ENCODE assay signal across 9 mouse cellular contexts in genomic region chr16:57122682-57123445, GRCm38 (mm10). TPM values are rescaled to one million over a fixed set of nuclear protein-coding genes. Genes with fewer than 3 reads are reported as not detected.
DNase-seq lines count a peak whose midpoint lies in the region; ATAC-seq lines count a peak whose summit lies in the region.
"Had no signal": no experiment of that assay in that cellular context is flagged by ENCODE, and none has a peak within 500 bp of the region (broad histone marks: within the 10 kb centered on the region; RNA-seq: fewer than 3 reads in every experiment).

No protein-coding gene starts in this region.

- DNase-seq in heart, adult 8-10 months (ENCODE audit: low spot score), result no peak
- DNase-seq in Muller cell, postnatal 12 days (ENCODE audit: inconsistent ontology term), result peak; percentile 27
- DNase-seq in midbrain, embryonic 11.5 days (ENCODE audit: low spot score, missing footprints), result no peak
- no peak for DNase-seq in embryo, embryonic 11 days
- DNase-seq in lung, postnatal 25 days (ENCODE audit: low spot score), result no peak
- no peak for DNase-seq in retina, postnatal 1 day

- no peaks in the 10 kb centered on the region for H3K9me3 ChIP-seq in heart, embryonic 16.5 days (replicated peaks; ENCODE audit: control insufficient read depth, low read length)
- no peaks in the 10 kb centered on the region for H3K9me3 ChIP-seq in hindbrain, embryonic 13.5 days
- H3K9me3 ChIP-seq in midbrain, embryonic 11.5 days (ENCODE audit: control insufficient read depth, low read length), result no peaks in the 10 kb centered on the region

- WGBS in heart, embryonic 16.5 days, result 36% methylated on average over 6 of the region's 6 CpGs
- WGBS in hindbrain, embryonic 13.5 days, result 64% methylated on average over 6 of the region's 6 CpGs
- WGBS in midbrain, embryonic 11.5 days, result 66% methylated on average over 6 of the region's 6 CpGs

- H3K27ac ChIP-seq in heart, embryonic 16.5 days (ENCODE audit: low read length), result no peak overlapping the region
- no peak overlapping the region for H3K27ac ChIP-seq in hindbrain, embryonic 13.5 days
- no peak overlapping the region for H3K27ac ChIP-seq in midbrain, embryonic 11.5 days (ENCODE audit: low read depth, low read length)

- H3K36me3 ChIP-seq in heart, embryonic 16.5 days (ENCODE audit: control insufficient read depth, insufficient read depth), result no peaks in the 10 kb centered on the region
- H3K36me3 ChIP-seq in hindbrain, embryonic 13.5 days, result no peaks in the 10 kb centered on the region
- H3K36me3 ChIP-seq in midbrain, embryonic 11.5 days (ENCODE audit: control insufficient read depth, insufficient read depth, low read length), result no peaks in the 10 kb centered on the region

- H3K4me2 ChIP-seq in heart, embryonic 16.5 days (ENCODE audit: low read depth, low read length), result peak overlapping the region; percentile 75
- H3K4me2 ChIP-seq in hindbrain, embryonic 13.5 days, result peak overlapping the region; percentile 68
- H3K4me2 ChIP-seq in midbrain, embryonic 11.5 days, result peak overlapping the region; percentile 68

- no peaks in the 10 kb centered on the region for H3K27me3 ChIP-seq in heart, embryonic 16.5 days (ENCODE audit: control insufficient read depth, insufficient read depth, low read length)
- H3K27me3 ChIP-seq in hindbrain, embryonic 13.5 days, result no peaks in the 10 kb centered on the region
- H3K27me3 ChIP-seq in midbrain, embryonic 11.5 days (ENCODE audit: control insufficient read depth, insufficient read depth, low read length), result no peaks in the 10 kb centered on the region

- ATAC-seq in heart, embryonic 16.5 days (replicated peaks; ENCODE audit: extremely low read depth, insufficient read depth, low FRiP score), result no peak
- ATAC-seq in hindbrain, embryonic 13.5 days (ENCODE audit: low FRiP score), result no peak
- no peak for ATAC-seq in midbrain, embryonic 11.5 days (ENCODE audit: low FRiP score)

- peaks cover 20% of the 10 kb centered on the region for H3K4me1 ChIP-seq in heart, embryonic 16.5 days (ENCODE audit: control insufficient read depth, insufficient read depth, low read length)
- peaks cover 25% of the 10 kb centered on the region for H3K4me1 ChIP-seq in hindbrain, embryonic 13.5 days (replicated peaks)
- H3K4me1 ChIP-seq in midbrain, embryonic 11.5 days (ENCODE audit: control insufficient read depth, insufficient read depth, low read length), result peaks cover 12% of the 10 kb centered on the region

- H3K4me3 ChIP-seq in heart, embryonic 16.5 days (ENCODE audit: low read length), result peak overlapping the region; percentile 98
- peak overlapping the region; percentile 99 for H3K4me3 ChIP-seq in hindbrain, embryonic 13.5 days
- peak overlapping the region; percentile 86 for H3K4me3 ChIP-seq in midbrain, embryonic 11.5 days (ENCODE audit: low read depth, low read length)

- peak overlapping the region; percentile 99 for H3K9ac ChIP-seq in heart, embryonic 16.5 days (ENCODE audit: low read length)
- peak overlapping the region; percentile 96 for H3K9ac ChIP-seq in hindbrain, embryonic 13.5 days
- H3K9ac ChIP-seq in midbrain, embryonic 11.5 days (ENCODE audit: low read length), result peak overlapping the region; percentile 90

RNA-seq across cellular contexts. Expression of gene Tomm70a, which starts 1.4 kb away (rescaled TPM):
- polyA plus RNA-seq in heart, embryonic 16.5 days (2015; fragmentation: Nextera tagmentation; extraction: Ambion mirVana), result 38.1 and 39.0 TPM in 2 replicates
- 10 to 100 TPM; 36.3 to 45.4 (median 41.1) TPM for total RNA-seq in heart, adult 8-10 months (2022)
- polyA plus RNA-seq in hindbrain, embryonic 13.5 days (2015; fragmentation: Nextera tagmentation; extraction: Ambion mirVana), result 54.6 and 54.7 TPM in 2 replicates
- 67.9 and 74.1 TPM in 2 replicates for polyA plus RNA-seq in midbrain, embryonic 11.5 days (2014; fragmentation: Nextera tagmentation; extraction: Ambion mirVana)

RNA-seq across cellular contexts. Expression of gene Nit2, which starts 44.3 kb away (rescaled TPM):
- polyA plus RNA-seq in heart, embryonic 16.5 days (2015; fragmentation: Nextera tagmentation; extraction: Ambion mirVana), result 46.4 and 47.9 TPM in 2 replicates
- 10 to 100 TPM; 25.8 to 33.3 (median 29.9) TPM for total RNA-seq in heart, adult 8-10 months (2022)
- 39.9 and 45.0 TPM in 2 replicates for polyA plus RNA-seq in hindbrain, embryonic 13.5 days (2015; fragmentation: Nextera tagmentation; extraction: Ambion mirVana)
- polyA plus RNA-seq in midbrain, embryonic 11.5 days (2014; fragmentation: Nextera tagmentation; extraction: Ambion mirVana), result 43.9 and 49.9 TPM in 2 replicates

RNA-seq across cellular contexts. Expression of gene Tmem45a2, which starts 51.7 kb away (rescaled TPM):
- polyA plus RNA-seq in heart, embryonic 16.5 days (2015; fragmentation: Nextera tagmentation; extraction: Ambion mirVana), result 0.10 TPM in 1 of 2 replicates, not detected in the other
- not detected for total RNA-seq in heart, adult 8-10 months (2022)
- polyA plus RNA-seq in hindbrain, embryonic 13.5 days (2015; fragmentation: Nextera tagmentation; extraction: Ambion mirVana), result 0.08 and 0.17 TPM in 2 replicates
- polyA plus RNA-seq in midbrain, embryonic 11.5 days (2014; fragmentation: Nextera tagmentation; extraction: Ambion mirVana), result not detected in 2 replicates
- total RNA-seq: left cerebral cortex, postnatal 25 days had no signal
